Mouse (Mus musculus): ENCODE results near the gene B4gat1.

- no peak for TF ChIP-seq CTCF (IDR thresholded peaks at IDR 0.05; ENCODE audit: low read depth)
- TF ChIP-seq EP300 (IDR thresholded peaks at IDR 0.05; ENCODE audit: low read depth), result no peak
Measured at GRCm38 (mm10) chr19:5013138-5013537, 25.5 kb upstream of the B4gat1 start.
